Comparison of ENCODE assay signal across 8 mouse cellular contexts in the genomic region with DNA sequence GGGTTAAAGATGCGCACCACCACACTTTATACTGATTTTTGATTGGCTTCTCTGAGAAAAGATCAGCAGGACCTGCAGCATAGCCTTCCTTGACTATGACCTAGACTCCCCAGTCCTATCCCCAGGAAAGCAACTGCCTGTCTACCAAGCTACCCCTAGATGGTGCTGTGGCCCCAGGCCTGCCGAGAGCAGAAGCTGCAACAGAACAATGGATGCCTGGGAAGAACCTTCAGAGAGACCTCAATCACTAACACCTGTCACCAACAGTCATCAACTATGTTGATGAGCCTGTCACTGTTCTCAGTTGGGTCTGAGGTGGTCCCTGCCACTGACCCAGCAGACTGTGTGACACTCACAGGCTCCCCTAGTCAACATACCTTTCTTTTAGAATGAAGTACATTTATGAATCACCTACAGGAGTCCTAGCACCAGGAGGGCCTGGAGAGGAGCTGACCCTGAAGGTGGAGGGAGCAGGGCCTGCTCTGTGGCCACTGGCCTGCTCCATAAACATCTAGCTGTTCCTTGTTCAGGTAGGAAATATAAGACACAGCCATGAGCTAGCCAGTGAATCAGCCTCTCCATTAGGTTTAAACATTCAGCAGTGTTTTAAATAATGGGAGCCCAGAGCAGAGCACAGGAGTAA. TPM values are rescaled to one million over a fixed set of nuclear protein-coding genes. Genes with fewer than 3 reads are reported as not detected.
DNase-seq lines count a peak whose midpoint lies in the region; ATAC-seq and TF ChIP-seq lines count a peak whose summit lies in the region.

No protein-coding gene starts in this region.

- WGBS in intestine, postnatal 0 days = 34% methylated on average over 2 of the region's 2 CpGs
- 25% methylated on average over 2 of the region's 2 CpGs for whole genome bisulfite sequencing in liver, embryonic 14.5 days (ENCODE audit: insufficient replicate concordance)

- H3K27ac ChIP-seq in ES-E14 (ENCODE audit: insufficient read depth, low read depth, low read length, poor library complexity, severe bottlenecking) = no peak overlapping the region
- no peak overlapping the region for H3K27ac ChIP-seq in intestine, postnatal 0 days (ENCODE audit: low read depth, low read length)
- H3K27ac ChIP-seq in liver, embryonic 14.5 days = no peak overlapping the region

- in situ Hi-C loops in ES-E14 (cut with MboI; ENCODE audit: low sequenced_read_pairs in 2 of 2, unreplicated experiment in 2 of 2) = no loop called here

- no peak overlapping the region for H3K9ac ChIP-seq in ES-E14 (ENCODE audit: insufficient read depth, low read depth, low read length, poor library complexity, severe bottlenecking)
- H3K9ac ChIP-seq in intestine, postnatal 0 days (ENCODE audit: low read depth, low read length) = no peak overlapping the region
- H3K9ac ChIP-seq in liver, embryonic 14.5 days (replicated peaks) = no peak overlapping the region

- peak; percentile 80 for DNase-seq in 416B (ENCODE audit: low read depth)
- peak; percentile 64 for DNase-seq in ES-E14 (ENCODE audit: low read depth, low spot score)
- DNase-seq in cerebellum, adult 9-10 months = peak; percentile 84
- DNase-seq in frontal cortex, postnatal 36 days (ENCODE audit: low spot score in 2 of 2) = peak; percentile 63 to 73
- DNase-seq in liver, embryonic 14.5 days (ENCODE audit: low read depth in 3 of 3, low spot score in 3 of 3) = peak in 2 of 3 experiments; percentile 46 to 53
- DNase-seq in neural tube, embryonic 10.5 days (ENCODE audit: extremely low spot score, low spot score) = peak; percentile 63
- DNase-seq in telencephalon, adult 2 months (ENCODE audit: low read depth, low spot score) = peak; percentile 46

- H3K4me2 ChIP-seq in intestine, postnatal 0 days (replicated peaks; ENCODE audit: low read depth) = no peak overlapping the region
- H3K4me2 ChIP-seq in liver, embryonic 14.5 days (ENCODE audit: low read depth) = no peak overlapping the region

- peaks cover 4% of the 10 kb centered on the region; the same call in 1 of the 2 replicates for H3K36me3 ChIP-seq in ES-E14 (ENCODE audit: control insufficient read depth, insufficient read depth, low read length, poor library complexity, severe bottlenecking)
- peaks cover 13% of the 10 kb centered on the region; the same call in 1 of the 2 replicates for H3K36me3 ChIP-seq in intestine, postnatal 0 days (ENCODE audit: control insufficient read depth, insufficient read depth)
- no peaks in the 10 kb centered on the region for H3K36me3 ChIP-seq in liver, embryonic 14.5 days (replicated peaks; ENCODE audit: control insufficient read depth, insufficient read depth, low read depth)

- H3K4me3 ChIP-seq in ES-E14 (ENCODE audit: insufficient read depth in 1 of 2, low read depth in 1 of 2, low read length in 2 of 2, poor library complexity in 1 of 2, severe bottlenecking in 1 of 2) = no peak overlapping the region
- no peak overlapping the region for H3K4me3 ChIP-seq in intestine, postnatal 0 days (ENCODE audit: low read depth, low read length)
- no peak overlapping the region for H3K4me3 ChIP-seq in liver, embryonic 14.5 days (ENCODE audit: insufficient read depth in 1 of 2, low read depth in 2 of 2, low read length in 2 of 2)

- TF ChIP-seq CTCF in intestine, postnatal 0 days (IDR thresholded peaks at IDR 0.05; ENCODE audit: low read depth) = peak; percentile 99
- TF ChIP-seq CTCF in liver, embryonic 14.5 days (IDR thresholded peaks at IDR 0.05; ENCODE audit: low read depth) = peak; percentile 99

- ATAC-seq in intestine, postnatal 0 days = peak; percentile 73
- ATAC-seq in liver, embryonic 14.5 days (ENCODE audit: insufficient read depth) = peak; percentile 58

- H3K9me3 ChIP-seq in ES-E14 (ENCODE audit: control insufficient read depth, insufficient read depth, low read depth, low read length) = no peaks in the 10 kb centered on the region
- H3K9me3 ChIP-seq in intestine, postnatal 0 days (ENCODE audit: control insufficient read depth) = no peaks in the 10 kb centered on the region
- no peaks in the 10 kb centered on the region for H3K9me3 ChIP-seq in liver, embryonic 14.5 days (ENCODE audit: control insufficient read depth, low read length)

- H3K27me3 ChIP-seq in intestine, postnatal 0 days (replicated peaks; ENCODE audit: control insufficient read depth, insufficient read depth, low read length) = no peaks in the 10 kb centered on the region
- no peaks in the 10 kb centered on the region for H3K27me3 ChIP-seq in liver, embryonic 14.5 days (ENCODE audit: control insufficient read depth, insufficient read depth, low read length)

- peaks cover 0 to 3% of the 10 kb centered on the region in 2 experiments; a peak in 1 of 4 replicates for H3K4me1 ChIP-seq in ES-E14 (ENCODE audit: control insufficient read depth in 2 of 2, insufficient read depth in 2 of 2, low read length in 2 of 2, poor library complexity in 1 of 2)
- no peaks in the 10 kb centered on the region for H3K4me1 ChIP-seq in intestine, postnatal 0 days (replicated peaks; ENCODE audit: control insufficient read depth, insufficient read depth, low read length)
- no peaks in the 10 kb centered on the region for H3K4me1 ChIP-seq in liver, embryonic 14.5 days (replicated peaks; ENCODE audit: control insufficient read depth in 2 of 2, insufficient read depth in 2 of 2, low read length in 1 of 2)

- TF ChIP-seq EP300 in liver, embryonic 14.5 days (IDR thresholded peaks at IDR 0.05; ENCODE audit: low read depth) = no peak

TF ChIP-seq in ES-E14, 5 proteins besides CTCF, POLR2A, EP300 and RAD21:
- TF ChIP-seq HCFC1 (IDR thresholded peaks at IDR 0.05; ENCODE audit: borderline replicate concordance, insufficient read depth, low read length) (no peak), ZNF384 (IDR thresholded peaks at IDR 0.05; ENCODE audit: low read depth, low read length) (no peak), ZC3H11A (IDR thresholded peaks at IDR 0.05; ENCODE audit: borderline replicate concordance, low read depth, low read length) (no peak; the same call in 1 of the 2 replicates), MAFK (IDR thresholded peaks at IDR 0.05; ENCODE audit: insufficient read depth, low read depth, low read length) (no peak), CHD2 (IDR thresholded peaks at IDR 0.05; ENCODE audit: low read depth, low read length) (no peak)

RNA-seq across cellular contexts. Expression of gene Wfikkn1, which starts 13.4 kb away (rescaled TPM):
- 3.3 TPM in 2 replicates for total RNA-seq in ES-E14 (2012; rRNA removed)
- 0.14 and 0.27 TPM in 2 replicates for polyA plus RNA-seq in intestine, postnatal 0 days (2015; fragmentation: Nextera tagmentation; extraction: Ambion mirVana)
- polyA plus RNA-seq in liver, embryonic 14.5 days (2012; rRNA removed) = 0.54 and 0.71 TPM in 2 replicates
- polyA plus RNA-seq in liver, embryonic 14.5 days (2014; fragmentation: Nextera tagmentation; extraction: Ambion mirVana) = 0.52 and 0.67 TPM in 2 replicates

RNA-seq across cellular contexts. Expression of gene Mettl26, which starts 19.2 kb away (rescaled TPM):
- total RNA-seq in ES-E14 (2012; rRNA removed) = 26.5 and 26.6 TPM in 2 replicates
- 46.6 and 51.7 TPM in 2 replicates for polyA plus RNA-seq in intestine, postnatal 0 days (2015; fragmentation: Nextera tagmentation; extraction: Ambion mirVana)
- polyA plus RNA-seq in liver, embryonic 14.5 days (2012; rRNA removed) = 45.3 and 47.6 TPM in 2 replicates
- polyA plus RNA-seq in liver, embryonic 14.5 days (2014; fragmentation: Nextera tagmentation; extraction: Ambion mirVana) = 46.5 and 50.3 TPM in 2 replicates

RNA-seq across cellular contexts. Expression of gene Rab40c, which starts 25.4 kb away (rescaled TPM):
- 14.6 and 15.7 TPM in 2 replicates for total RNA-seq in ES-E14 (2012; rRNA removed)
- polyA plus RNA-seq in intestine, postnatal 0 days (2015; fragmentation: Nextera tagmentation; extraction: Ambion mirVana) = 15.8 and 16.9 TPM in 2 replicates
- polyA plus RNA-seq in liver, embryonic 14.5 days (2012; rRNA removed) = 6.4 and 7.8 TPM in 2 replicates
- polyA plus RNA-seq in liver, embryonic 14.5 days (2014; fragmentation: Nextera tagmentation; extraction: Ambion mirVana) = 3.4 and 3.8 TPM in 2 replicates

RNA-seq across cellular contexts. Expression of gene Mcrip2, which starts 25.5 kb away (rescaled TPM):
- 12.3 and 12.6 TPM in 2 replicates for total RNA-seq in ES-E14 (2012; rRNA removed)
- polyA plus RNA-seq in intestine, postnatal 0 days (2015; fragmentation: Nextera tagmentation; extraction: Ambion mirVana) = 51.0 and 55.9 TPM in 2 replicates
- polyA plus RNA-seq in liver, embryonic 14.5 days (2012; rRNA removed) = 22.1 and 23.1 TPM in 2 replicates
- polyA plus RNA-seq in liver, embryonic 14.5 days (2014; fragmentation: Nextera tagmentation; extraction: Ambion mirVana) = 44.0 and 44.9 TPM in 2 replicates

RNA-seq across cellular contexts. Expression of gene Wdr90, which starts 32.8 kb away (rescaled TPM):
- 24.7 and 50.5 TPM in 2 replicates for total RNA-seq in ES-E14 (2012; rRNA removed)
- 2.5 and 2.9 TPM in 2 replicates for polyA plus RNA-seq in intestine, postnatal 0 days (2015; fragmentation: Nextera tagmentation; extraction: Ambion mirVana)
- polyA plus RNA-seq in liver, embryonic 14.5 days (2012; rRNA removed) = 18.1 and 19.6 TPM in 2 replicates
- polyA plus RNA-seq in liver, embryonic 14.5 days (2014; fragmentation: Nextera tagmentation; extraction: Ambion mirVana) = 7.5 and 11.1 TPM in 2 replicates
